Mouse (Mus musculus) heart, postnatal 0 days (tissue): ENCODE measurements at regions not wholly inside any gene's neighbourhood (a gene's known extent, or its start where the extent isn't known, plus 50 kb on each side); places are given as distances from the start of the nearest gene placed in this dataset.
A peak's percentile ranks its signal among the peaks of the same experiment; 100 is the strongest.
"Not testable (repeated sequence)": the region's sequence is repeated elsewhere in the genome, so short reads cannot be mapped to it uniquely, and the experiment has no call there.

Experiments
- ATAC-seq: fragments of 200-750 bp; cut with Nextera tagmentation; 2 replicates; pipeline ENCODE4 v1.8.0; 2017; ENCODE audit warnings: low read depth, moderate number of reproducible peaks, moderate library complexity; ENCODE audit not compliant: insufficient read depth
- DNase-seq: peaks from one replicate; pipeline ENCODE4 v3.0.0-alpha.2; 2016; ENCODE audit warnings: low spot score
- H3K27ac ChIP-seq: fragments of 300-500 bp; sonication (generic); 2 replicates; pipeline ENCODE4 v1.5.1; 2014; ENCODE audit warnings: low read depth, mild to moderate bottlenecking
- H3K27me3 ChIP-seq: fragments of 300-500 bp; sonication (generic); 2 replicates; pipeline ENCODE4 v1.6.1; 2014; ENCODE audit warnings: low read length, mixed read lengths; ENCODE audit not compliant: control insufficient read depth, insufficient read depth
- H3K36me3 ChIP-seq: fragments of 300-500 bp; sonication (generic); replicated peaks from 2 replicates; pipeline ENCODE4 v1.6.1; 2014; ENCODE audit warnings: low read length, mixed read lengths; ENCODE audit not compliant: control insufficient read depth, insufficient read depth
- H3K4me1 ChIP-seq: fragments of 300-500 bp; sonication (generic); 2 replicates; pipeline ENCODE4 v1.6.1; 2014; ENCODE audit warnings: antibody characterized with exemption; ENCODE audit not compliant: control insufficient read depth, insufficient read depth
- H3K4me2 ChIP-seq: fragments of 300-500 bp; sonication (generic); 2 replicates; pipeline ENCODE4 v1.6.1; 2014; ENCODE audit warnings: low read depth, mild to moderate bottlenecking, low read length, moderate library complexity
- H3K4me3 ChIP-seq: fragments of 300-500 bp; sonication (generic); 2 replicates; pipeline ENCODE4 v1.5.1; 2014; ENCODE audit warnings: low read depth, low read length
- H3K9ac ChIP-seq: fragments of 300-500 bp; sonication (generic); replicated peaks from 2 replicates; pipeline ENCODE4 v1.6.1; 2014; ENCODE audit warnings: low read depth, low read length, mixed read lengths
- H3K9me3 ChIP-seq: fragments of 300-500 bp; sonication (generic); replicated peaks from 2 replicates; pipeline ENCODE4 v1.6.1; 2016; ENCODE audit warnings: low read length; ENCODE audit not compliant: control insufficient read depth
- CTCF ChIP-seq: IDR thresholded peaks from 2 replicates; pipeline ENCODE4 v1.5.1; 2016; ENCODE audit warnings: antibody characterized with exemption, control low read depth, low read depth
- EP300 ChIP-seq: IDR thresholded peaks from 2 replicates; pipeline ENCODE4 v1.6.1; 2016; ENCODE audit warnings: antibody characterized with exemption, low read depth
- WGBS: fragments of 180-500 bp; shearing (Covaris S2); extraction: QIAGEN DNeasy Blood & Tissue Kit; methylation state at CpG from one replicate; pipeline ENCODE4 v1.1.7; 2014; 5-methylcytosine and 5-hydroxymethylcytosine counted together

DNA sequence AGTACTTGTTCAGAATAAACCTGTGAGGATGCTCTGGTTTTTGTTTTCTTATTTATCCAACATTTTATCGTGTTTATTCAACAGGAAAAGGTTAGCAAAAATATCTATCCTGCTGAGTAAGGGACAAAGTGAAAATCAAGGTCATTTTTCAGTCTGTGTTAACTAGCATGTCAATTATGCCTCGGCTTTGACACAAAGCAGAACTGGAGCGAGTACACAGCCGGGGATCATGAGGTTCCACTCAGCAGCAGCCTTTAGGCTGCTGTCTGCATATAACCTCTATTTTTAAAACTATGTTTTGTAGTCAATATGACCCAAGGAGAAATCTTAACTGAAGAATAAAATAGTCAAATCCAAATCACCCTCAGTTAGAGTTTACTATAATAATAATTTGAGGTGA is 542.6 kb downstream of the Anxa1 start:
- WGBS: 28% methylated on average over 4 of the region's 4 CpGs
- DNase-seq: peak; percentile 16
- Histone ChIP-seq H3K4me1 (no peaks in the 10 kb centered on the region), H3K4me3 (no peak overlapping the region), H3K4me2 (no peak overlapping the region), H3K9me3 (no peaks in the 10 kb centered on the region), H3K27ac (no peak overlapping the region), H3K36me3 (no peaks in the 10 kb centered on the region), H3K9ac (no peak overlapping the region), H3K27me3 (no peaks in the 10 kb centered on the region)
- no peak for TF ChIP-seq EP300
- no peak for TF ChIP-seq CTCF
- 0 out of 2 replicates have a peak, but pooled peaks have one; percentile 60 for ATAC-seq

GRCm38 (mm10) chr19:19807992-19808391 is 582.8 kb downstream of the Anxa1 start:
- Histone ChIP-seq H3K27ac (no peak overlapping the region), H3K4me3 (no peak overlapping the region), H3K9ac (no peak overlapping the region), H3K9me3 (no peaks in the 10 kb centered on the region), H3K27me3 (no peaks in the 10 kb centered on the region), H3K4me1 (no peaks in the 10 kb centered on the region), H3K4me2 (no peak overlapping the region), H3K36me3 (no peaks in the 10 kb centered on the region)
- DNase-seq (no peak), ATAC-seq (no peak)
- TF ChIP-seq CTCF (no peak), EP300 (no peak)
- WGBS: 63% methylated on average over 1 of the region's 1 CpGs

DNA sequence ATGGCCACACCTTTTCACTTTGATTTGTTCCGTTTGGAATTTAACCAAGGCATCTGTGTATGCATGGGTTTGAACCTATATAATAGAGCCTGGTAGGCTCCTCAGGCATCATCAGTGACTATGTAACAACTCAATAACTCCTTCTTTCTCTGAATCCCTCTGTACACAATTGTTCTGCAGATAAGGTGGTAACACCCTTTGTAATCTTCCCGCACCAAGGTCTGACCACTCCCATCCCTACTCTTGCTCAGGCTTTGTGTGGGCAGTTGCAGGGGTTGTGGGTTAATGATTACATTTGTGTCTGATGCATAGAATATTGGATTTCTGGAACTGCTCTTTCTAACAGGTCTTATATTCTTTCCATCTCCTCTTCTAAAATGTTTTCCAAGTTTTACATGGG is 596.9 kb downstream of the Anxa1 start:
- 73% methylated on average over 2 of the region's 2 CpGs for WGBS
- Histone ChIP-seq H3K4me1 (no peaks in the 10 kb centered on the region), H3K9me3 (no peaks in the 10 kb centered on the region), H3K4me2 (no peak overlapping the region), H3K36me3 (no peaks in the 10 kb centered on the region), H3K27ac (no peak overlapping the region), H3K4me3 (no peak overlapping the region), H3K27me3 (no peaks in the 10 kb centered on the region), H3K9ac (no peak overlapping the region)
- ATAC-seq (no peak), DNase-seq (no peak)
- TF ChIP-seq CTCF: no peak
- no peak for TF ChIP-seq EP300

DNA sequence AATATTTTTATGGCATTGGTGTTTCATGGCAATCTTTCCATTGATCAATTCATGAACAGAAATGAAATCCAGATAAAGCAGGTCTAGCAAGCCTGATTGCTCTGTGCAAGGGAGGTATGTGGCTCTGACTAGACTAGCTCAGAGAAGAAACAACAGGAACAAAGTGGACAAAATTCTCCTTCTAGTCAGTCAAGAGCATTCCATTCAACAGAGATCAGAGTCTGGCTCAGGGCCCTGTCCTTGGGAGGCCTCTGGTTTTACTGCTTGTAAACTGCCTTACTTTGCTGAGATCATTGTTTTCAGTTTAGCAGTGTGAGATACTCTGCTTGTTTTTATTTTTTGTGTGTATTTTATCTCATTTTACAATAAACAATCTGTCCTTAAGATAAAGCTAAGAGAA is 607.2 kb downstream of the Anxa1 start:
- no peak overlapping the region for H3K4me2 ChIP-seq
- no peaks in the 10 kb centered on the region for H3K36me3 ChIP-seq
- H3K27me3 ChIP-seq: no peaks in the 10 kb centered on the region
- no peak overlapping the region for H3K27ac ChIP-seq
- TF ChIP-seq CTCF (no peak), EP300 (no peak)
- no peaks in the 10 kb centered on the region for H3K4me1 ChIP-seq
- no peak overlapping the region for H3K4me3 ChIP-seq
- DNase-seq: peak; percentile 63
- H3K9ac ChIP-seq: no peak overlapping the region
- H3K9me3 ChIP-seq: no peaks in the 10 kb centered on the region
- peak; percentile 85 for ATAC-seq

DNA sequence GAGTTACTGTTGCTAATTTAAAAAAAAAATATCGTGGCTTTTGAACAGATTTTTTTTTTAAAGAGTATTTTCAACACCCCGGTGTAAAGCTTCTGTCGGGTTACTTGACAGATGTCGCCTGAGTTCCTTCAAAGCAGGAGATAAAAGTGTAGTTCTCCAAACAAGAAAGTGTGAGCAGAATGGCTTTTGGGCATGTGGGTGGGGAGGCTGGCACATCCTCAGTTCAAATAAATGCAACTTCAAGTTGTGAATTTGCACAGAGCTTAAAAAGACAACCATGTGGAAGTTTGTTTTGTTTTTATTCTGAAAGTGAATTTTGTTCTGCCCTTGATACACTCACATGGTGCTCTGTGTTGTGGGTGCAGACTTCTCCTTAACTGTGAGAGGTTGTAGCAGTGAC is 612.9 kb downstream of the Anxa1 start:
- WGBS: 17% methylated on average over 4 of the region's 4 CpGs

GRCm38 (mm10) chr19:19770990-19771389 is 619.8 kb downstream of the Anxa1 start:
- Histone ChIP-seq H3K4me3 (no peak overlapping the region), H3K36me3 (no peaks in the 10 kb centered on the region), H3K4me2 (no peak overlapping the region), H3K27ac (no peak overlapping the region), H3K27me3 (no peaks in the 10 kb centered on the region), H3K9ac (no peak overlapping the region), H3K4me1 (no peaks in the 10 kb centered on the region), H3K9me3 (no peaks in the 10 kb centered on the region)
- WGBS: 36% methylated on average over 1 of the region's 1 CpGs
- DNase-seq (no peak), ATAC-seq (no peak)
- TF ChIP-seq EP300 (no peak), CTCF (no peak)

More for the DNA sequence above, 612.9 kb downstream of the Anxa1 start:
- Histone ChIP-seq H3K27ac (no peak overlapping the region), H3K27me3 (no peaks in the 10 kb centered on the region), H3K36me3 (no peaks in the 10 kb centered on the region), H3K4me2 (no peak overlapping the region), H3K4me1 (no peaks in the 10 kb centered on the region), H3K4me3 (no peak overlapping the region), H3K9me3 (no peaks in the 10 kb centered on the region), H3K9ac (no peak overlapping the region)
- no peak for ATAC-seq
- TF ChIP-seq CTCF (no peak), EP300 (no peak)
- no peak for DNase-seq

DNA sequence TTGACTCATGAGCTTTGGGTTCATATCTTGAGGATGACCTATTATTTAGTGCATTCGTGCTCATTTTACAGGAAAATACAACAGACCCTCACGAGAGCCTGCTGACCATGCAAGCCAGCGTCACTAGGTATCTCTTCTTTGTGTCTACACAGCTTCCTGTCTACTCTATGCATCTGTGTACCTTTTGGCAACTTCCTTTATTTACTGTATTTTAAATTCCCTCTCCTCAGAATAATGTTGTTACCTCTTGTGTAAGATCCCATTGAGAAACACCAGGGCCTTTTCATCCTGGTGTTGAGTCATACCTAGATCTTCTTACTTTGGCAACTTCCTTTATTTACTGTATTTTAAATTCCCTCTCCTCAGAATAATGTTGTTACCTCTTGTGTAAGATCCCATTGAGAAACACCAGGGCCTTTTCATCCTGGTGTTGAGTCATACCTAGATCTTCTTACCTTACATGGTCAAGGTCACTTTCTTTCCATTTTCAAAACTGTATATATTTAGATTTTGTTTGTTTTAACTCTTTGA is 639.1 kb upstream of the Rorb start:
- H3K27ac ChIP-seq, H3K4me2 ChIP-seq, H3K4me1 ChIP-seq, H3K4me3 ChIP-seq, H3K36me3 ChIP-seq, H3K27me3 ChIP-seq, H3K9me3 ChIP-seq, DNase-seq, ATAC-seq, H3K9ac ChIP-seq: not testable (repeated sequence)
- WGBS: 73% methylated on average over 3 of the region's 3 CpGs
